Mouse (Mus musculus) MEL (cell line): ENCODE measurements around the gene Nhlrc3.

Experiments
- CTCF ChIP-seq, 3 experiments: IDR thresholded peaks in 2 of 3; conservative IDR thresholded peaks in 1 of 3; 2 replicates each; pipeline ENCODE4 v1.5.1; 2011 to 2012; ENCODE audit warnings: low read length in 3 of 3, low read depth in 2 of 3, mild to moderate bottlenecking in 2 of 3, improper control_type of control experiment in 1 of 3, inconsistent platforms in 1 of 3, mixed read lengths in 1 of 3, moderate library complexity in 1 of 3; ENCODE audit not compliant: control insufficient read depth in 1 of 3, insufficient read depth in 1 of 3, poor library complexity in 1 of 3, severe bottlenecking in 1 of 3
- GATA1 ChIP-seq: IDR thresholded peaks from 2 replicates; pipeline ENCODE4 v1.6.1; 2011; ENCODE audit warnings: low read depth, low read length, improper control_type of control experiment
- POLR2A ChIP-seq, 2 experiments: IDR thresholded peaks; 2 replicates each; pipeline ENCODE4 v1.6.1; 2011 to 2012; ENCODE audit warnings: low read length in 2 of 2, mild to moderate bottlenecking in 2 of 2, control low read depth in 1 of 2, improper control_type of control experiment in 1 of 2, low read depth in 1 of 2, moderate library complexity in 1 of 2; ENCODE audit not compliant: control insufficient read depth in 1 of 2, insufficient read depth in 1 of 2, poor library complexity in 1 of 2
- ZC3H11A ChIP-seq: IDR thresholded peaks from 2 replicates; pipeline ENCODE4 v1.6.1; 2012; ENCODE audit warnings: low read depth, mild to moderate bottlenecking, inconsistent platforms, low read length, improper control_type of control experiment

- TF ChIP-seq CTCF (IDR thresholded peaks at IDR 0.05 in 2 of 3, conservative IDR thresholded peaks at IDR 0.05 in 1 of 3; ENCODE audit: control insufficient read depth in 1 of 3, insufficient read depth in 1 of 3, low read depth in 2 of 3, low read length in 3 of 3, poor library complexity in 1 of 3, severe bottlenecking in 1 of 3) (no peak), ZC3H11A (no peak), POLR2A (IDR thresholded peaks at IDR 0.05; ENCODE audit: control insufficient read depth in 1 of 2, insufficient read depth in 1 of 2, low read depth in 1 of 2, low read length in 2 of 2, poor library complexity in 1 of 2) (no peak), GATA1 (no peak)
These were observed 40.4 kb downstream of the Nhlrc3 start for GRCm38 (mm10) chr3:53422691-53423090.
